Mouse (Mus musculus) embryo, embryonic 10.5 days (tissue): Measurements from ENCODE around the gene Slc38a6.

Experiments used
- DNase-seq: peaks from one replicate; pipeline ENCODE4 v3.0.0-alpha.2; 2015; ENCODE audit warnings: low spot score

The Slc38a6 gene

GRCm38 (mm10) chr12:73393881-73394291 lies 107.3 kb downstream of the Slc38a6 start:
- DNase-seq: peak; percentile 57

- DNase-seq: no peak
These were observed 108.0 kb downstream of the Slc38a6 start for GRCm38 (mm10) chr12:73394571-73394970.

- no peak for DNase-seq
These were observed 112.8 kb downstream of the Slc38a6 start for GRCm38 (mm10) chr12:73399426-73399825.

- DNase-seq: no peak
These were observed 114.0 kb downstream of the Slc38a6 start for GRCm38 (mm10) chr12:73400481-73401025.

- DNase-seq: no peak
These were observed 115.0 kb downstream of the Slc38a6 start for GRCm38 (mm10) chr12:73401520-73402130.

- DNase-seq: no peak
These were observed 115.6 kb downstream of the Slc38a6 start for GRCm38 (mm10) chr12:73402137-73402712.

GRCm38 (mm10) chr12:73402851-73403665 lies 116.5 kb downstream of the Slc38a6 start:
- no peak for DNase-seq
